Comparison of ENCODE assay signal across 9 mouse cellular contexts in genomic region chr7:28727649-28728340, GRCm38 (mm10). TPM values are rescaled to one million over a fixed set of nuclear protein-coding genes. Genes with fewer than 3 reads are reported as not detected.
DNase-seq lines count a peak whose midpoint lies in the region; ATAC-seq and TF ChIP-seq lines count a peak whose summit lies in the region.
"Had no signal": no experiment of that assay in that cellular context is flagged by ENCODE, and none has a peak within 500 bp of the region (broad histone marks: within the 10 kb centered on the region; RNA-seq: fewer than 3 reads in every experiment).

No protein-coding gene starts in this region.

- no peak overlapping the region for H3K4me2 ChIP-seq in lung, postnatal 0 days (replicated peaks; ENCODE audit: low read depth, low read length)
- no peak overlapping the region for H3K4me2 ChIP-seq in forebrain, embryonic 12.5 days
- H3K4me2 ChIP-seq: stomach, embryonic 15.5 days had no signal

- no peak for ATAC-seq in lung, postnatal 0 days
- no peak for ATAC-seq in forebrain, embryonic 12.5 days (ENCODE audit: low FRiP score)

- peak; percentile 24 for DNase-seq in cerebellum, adult 9-10 months
- DNase-seq in cerebellum, adult 9-11 months, result no peak
- DNase-seq in lung, postnatal 0 days (ENCODE audit: low spot score), result no peak
- no peak for DNase-seq in lung, postnatal 25 days (ENCODE audit: low spot score)
- peak; percentile 44 for DNase-seq in layer of hippocampus, adult 9-10 months (ENCODE audit: low spot score)
- DNase-seq in skeletal muscle tissue, adult 2 months (ENCODE audit: low read depth, low spot score), result peak; percentile 58
- no peak for DNase-seq in urinary bladder, postnatal 36 days (ENCODE audit: low spot score in 2 of 2)

- H3K9ac ChIP-seq in lung, postnatal 0 days (replicated peaks; ENCODE audit: low read depth), result no peak overlapping the region
- H3K9ac ChIP-seq in forebrain, embryonic 12.5 days, result no peak overlapping the region
- H3K9ac ChIP-seq: stomach, embryonic 15.5 days had no signal

- no peak overlapping the region for H3K27ac ChIP-seq in lung, postnatal 0 days (ENCODE audit: low read length)
- no peak overlapping the region for H3K27ac ChIP-seq in forebrain, embryonic 12.5 days
- H3K27ac ChIP-seq: stomach, embryonic 15.5 days had no signal

- no peak for TF ChIP-seq EP300 in lung, postnatal 0 days (IDR thresholded peaks at IDR 0.05)

- peaks cover 3% of the 10 kb centered on the region; the same call in 1 of the 2 replicates for H3K4me1 ChIP-seq in lung, postnatal 0 days (ENCODE audit: insufficient read depth, low read depth, low read length)
- H3K4me1 ChIP-seq in forebrain, embryonic 12.5 days, result peaks cover 11% of the 10 kb centered on the region

- H3K4me3 ChIP-seq in lung, postnatal 0 days (ENCODE audit: low read depth, low read length), result no peak overlapping the region
- no peak overlapping the region for H3K4me3 ChIP-seq in forebrain, embryonic 12.5 days (replicated peaks)
- H3K4me3 ChIP-seq: stomach, embryonic 15.5 days had no signal

- 61% methylated on average over 10 of the region's 10 CpGs for WGBS in lung, postnatal 0 days
- 61% methylated on average over 10 of the region's 10 CpGs for WGBS in forebrain, embryonic 12.5 days

- no peaks in the 10 kb centered on the region for H3K27me3 ChIP-seq in lung, postnatal 0 days (replicated peaks; ENCODE audit: insufficient read depth, low read length)
- H3K27me3 ChIP-seq in forebrain, embryonic 12.5 days, result peaks cover 18% of the 10 kb centered on the region; the same call in 1 of the 2 replicates
- H3K27me3 ChIP-seq: stomach, embryonic 15.5 days had no signal

- H3K9me3 ChIP-seq in lung, postnatal 0 days (ENCODE audit: low read length), result no peaks in the 10 kb centered on the region; the same call in 1 of the 2 replicates
- no peaks in the 10 kb centered on the region for H3K9me3 ChIP-seq in forebrain, embryonic 12.5 days
- H3K9me3 ChIP-seq: stomach, embryonic 15.5 days had no signal

- TF ChIP-seq CTCF in lung, postnatal 0 days (IDR thresholded peaks at IDR 0.05), result peak; percentile 43

- no peaks in the 10 kb centered on the region for H3K36me3 ChIP-seq in lung, postnatal 0 days (ENCODE audit: insufficient read depth, low read length)
- H3K36me3 ChIP-seq in forebrain, embryonic 12.5 days (replicated peaks), result no peaks in the 10 kb centered on the region

RNA-seq across cellular contexts. Expression of gene Fbxo17, which starts 11.2 kb away (rescaled TPM):
- 10.9 and 11.0 TPM in 2 replicates for polyA plus RNA-seq in lung, postnatal 0 days (2015; fragmentation: Nextera tagmentation; extraction: Ambion mirVana)
- polyA plus RNA-seq in forebrain, embryonic 12.5 days (2016; fragmentation: Nextera tagmentation; extraction: Ambion mirVana), result 7.3 and 8.0 TPM in 2 replicates

RNA-seq across cellular contexts. Expression of gene Mrps12, which starts 13.8 kb away (rescaled TPM):
- 99.7 and 101 TPM in 2 replicates for polyA plus RNA-seq in lung, postnatal 0 days (2015; fragmentation: Nextera tagmentation; extraction: Ambion mirVana)
- 118 and 131 TPM in 2 replicates for polyA plus RNA-seq in forebrain, embryonic 12.5 days (2016; fragmentation: Nextera tagmentation; extraction: Ambion mirVana)

RNA-seq across cellular contexts. Expression of gene Sars2, which starts 14.0 kb away (rescaled TPM):
- 6.0 and 7.0 TPM in 2 replicates for polyA plus RNA-seq in lung, postnatal 0 days (2015; fragmentation: Nextera tagmentation; extraction: Ambion mirVana)
- polyA plus RNA-seq in forebrain, embryonic 12.5 days (2016; fragmentation: Nextera tagmentation; extraction: Ambion mirVana), result 27.9 and 28.9 TPM in 2 replicates

RNA-seq across cellular contexts. Expression of gene Ccer2, which starts 28.2 kb away (rescaled TPM):
- polyA plus RNA-seq in lung, postnatal 0 days (2015; fragmentation: Nextera tagmentation; extraction: Ambion mirVana), result not detected in 2 replicates
- not detected in 2 replicates for polyA plus RNA-seq in forebrain, embryonic 12.5 days (2016; fragmentation: Nextera tagmentation; extraction: Ambion mirVana)
- polyA plus RNA-seq: stomach, embryonic 15.5 days had no signal

RNA-seq across cellular contexts. Expression of gene Fbxo27, which starts 35.1 kb away (rescaled TPM):
- polyA plus RNA-seq in lung, postnatal 0 days (2015; fragmentation: Nextera tagmentation; extraction: Ambion mirVana), result 2.3 and 2.8 TPM in 2 replicates
- 4.0 and 4.2 TPM in 2 replicates for polyA plus RNA-seq in forebrain, embryonic 12.5 days (2016; fragmentation: Nextera tagmentation; extraction: Ambion mirVana)

Comparison
In these comparisons a context has a peak if more than half of its experiments do, and no peak if none do; other contexts are left out.
1. DNase-seq: peak in cerebellum, adult 9-10 months (single experiment), layer of hippocampus, adult 9-10 months (single experiment) and skeletal muscle tissue, adult 2 months (single experiment); none in cerebellum, adult 9-11 months (single experiment), lung, postnatal 0 days (single experiment), lung, postnatal 25 days (single experiment) and urinary bladder, postnatal 36 days (0 of 2).